Mouse (Mus musculus) lung, embryonic 14.5 days (tissue): ENCODE measurements around the gene Kif21b. TPM values are rescaled to one million over a fixed set of nuclear protein-coding genes. Genes with fewer than 3 reads are reported as not detected.

ENCODE experiments used
- ATAC-seq: fragments of 200-750 bp; cut with Nextera tagmentation; 2 replicates; pipeline ENCODE4 v1.8.0; 2017; ENCODE audit warnings: mild to moderate bottlenecking, moderate TSS enrichment, moderate library complexity; ENCODE audit not compliant: insufficient read depth
- DNase-seq: peaks from one replicate; pipeline ENCODE4 v3.0.0-alpha.2; 2015
- H3K27ac ChIP-seq: fragments of 300-500 bp; sonication (generic); 2 replicates; pipeline ENCODE4 v1.5.1; 2014; ENCODE audit warnings: low read depth, mild to moderate bottlenecking, moderate library complexity
- H3K27me3 ChIP-seq: fragments of 300-500 bp; sonication (generic); 2 replicates; pipeline ENCODE4 v1.6.1; 2014; ENCODE audit warnings: low read length, control low read depth; ENCODE audit not compliant: insufficient read depth
- H3K36me3 ChIP-seq: fragments of 300-500 bp; sonication (generic); 2 replicates; pipeline ENCODE4 v1.6.1; 2014; ENCODE audit warnings: control low read depth; ENCODE audit not compliant: insufficient read depth
- H3K4me1 ChIP-seq: fragments of 300-500 bp; sonication (generic); 2 replicates; pipeline ENCODE4 v1.6.1; 2014; ENCODE audit warnings: antibody characterized with exemption, control low read depth; ENCODE audit not compliant: insufficient read depth
- H3K4me2 ChIP-seq: fragments of 300-500 bp; sonication (generic); 2 replicates; pipeline ENCODE4 v1.6.1; 2014; ENCODE audit warnings: mild to moderate bottlenecking
- H3K4me3 ChIP-seq: fragments of 300-500 bp; sonication (generic); 2 replicates; pipeline ENCODE4 v1.5.1; 2014; ENCODE audit warnings: low read depth, low read length
- H3K9ac ChIP-seq: fragments of 300-500 bp; sonication (generic); 2 replicates; pipeline ENCODE4 v1.6.1; 2014
- H3K9me3 ChIP-seq: fragments of 300-500 bp; sonication (generic); 2 replicates; pipeline ENCODE4 v1.6.1; 2016; ENCODE audit warnings: low read depth, low read length, control low read depth
- CTCF ChIP-seq: IDR thresholded peaks from 2 replicates; pipeline ENCODE4 v1.5.1; 2016; ENCODE audit warnings: antibody characterized with exemption, low read depth
- WGBS: fragments of 180-500 bp; shearing (Covaris S2); extraction: QIAGEN DNeasy Blood & Tissue Kit; methylation state at CpG from one replicate; pipeline ENCODE4 v1.1.7; 2014; 5-methylcytosine and 5-hydroxymethylcytosine counted together
- polyA plus RNA-seq: library from polyadenylated mRNA; unstranded; fragments of >200 nt; fragmentation: Nextera tagmentation; extraction: Ambion mirVana; gene quantifications from 2 replicates; pipeline ENCODE4 v1.2.1, GENCODE M21; 2014

Gene Kif21b
- polyA plus RNA-seq, 1 experiment from 2014 or later = 4.1 TPM

DNA sequence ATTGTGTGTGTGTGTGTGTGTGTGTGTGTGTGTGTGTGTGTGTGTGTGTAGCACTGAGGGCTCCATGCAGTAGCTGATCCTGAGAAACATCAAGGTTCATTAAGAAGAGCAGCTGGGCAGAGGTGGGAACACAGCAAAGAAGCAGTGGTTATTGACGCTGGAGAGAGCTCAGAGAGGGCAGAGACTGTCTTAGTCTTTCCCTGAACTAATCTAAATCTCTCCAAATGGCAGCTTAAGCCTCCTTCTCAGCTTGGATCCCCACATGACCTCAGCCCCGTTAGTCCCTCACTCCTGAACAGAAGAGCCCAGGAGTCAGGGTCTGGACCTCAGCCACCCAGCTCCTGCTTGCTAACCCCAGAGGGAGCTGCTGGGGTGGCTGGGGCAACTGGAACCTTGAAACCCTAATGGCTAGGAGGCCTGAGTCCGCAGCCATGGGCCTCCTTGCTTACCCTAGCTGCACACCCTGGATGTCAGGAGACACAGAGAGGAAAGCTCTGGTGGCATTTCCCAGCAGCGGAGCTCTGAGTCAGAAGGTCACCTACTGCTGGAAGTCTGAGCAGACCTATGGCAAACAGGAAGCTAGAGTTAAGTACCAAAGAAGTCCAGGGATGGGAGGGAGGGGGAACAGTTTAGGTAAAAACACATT is 2.1 kb upstream of the Kif21b start:
- 27% methylated on average over 4 of the region's 4 CpGs for WGBS
- TF ChIP-seq CTCF = no peak
- ATAC-seq (no peak), DNase-seq (no peak)
- H3K4me2 ChIP-seq = no peak overlapping the region
- H3K27me3 ChIP-seq = no peaks in the 10 kb centered on the region
- H3K4me3 ChIP-seq = no peak overlapping the region
- no peaks in the 10 kb centered on the region for H3K9me3 ChIP-seq
- no peaks in the 10 kb centered on the region for H3K36me3 ChIP-seq
- peaks cover 56% of the 10 kb centered on the region for H3K4me1 ChIP-seq
- H3K9ac ChIP-seq = no peak overlapping the region
- peak overlapping the region; percentile 65; the same call in 1 of the 2 replicates for H3K27ac ChIP-seq

DNA sequence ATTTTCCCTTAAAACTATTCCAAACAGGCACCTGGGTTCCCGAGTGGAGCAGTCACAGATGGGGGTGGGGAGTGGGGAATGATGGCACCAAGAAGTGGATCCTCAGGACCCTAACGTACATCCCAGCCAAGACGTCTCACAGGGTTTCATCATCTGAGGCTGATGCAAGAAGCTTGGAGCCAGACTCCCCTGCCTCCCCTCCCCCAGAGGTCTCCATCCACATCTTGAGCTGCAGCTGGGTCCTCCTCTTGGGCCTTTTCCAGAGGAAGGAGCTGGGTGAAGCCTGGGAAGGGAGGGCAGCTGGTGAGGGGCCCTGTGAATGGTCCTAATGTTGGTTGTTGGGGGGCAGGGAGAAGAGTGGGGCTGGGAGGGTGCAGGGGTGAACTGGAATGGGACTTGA is 1.1 kb upstream of the Kif21b start:
- ATAC-seq (no peak), DNase-seq (peak; percentile 61)
- WGBS = 31% methylated on average over 3 of the region's 3 CpGs
- H3K4me1 ChIP-seq = peaks cover 66% of the 10 kb centered on the region
- H3K36me3 ChIP-seq = no peaks in the 10 kb centered on the region
- H3K9me3 ChIP-seq = no peaks in the 10 kb centered on the region
- no peak overlapping the region for H3K27ac ChIP-seq
- TF ChIP-seq CTCF = no peak
- H3K4me2 ChIP-seq = peak overlapping the region; percentile 96
- H3K4me3 ChIP-seq = no peak overlapping the region
- no peaks in the 10 kb centered on the region for H3K27me3 ChIP-seq
- H3K9ac ChIP-seq = no peak overlapping the region

DNA sequence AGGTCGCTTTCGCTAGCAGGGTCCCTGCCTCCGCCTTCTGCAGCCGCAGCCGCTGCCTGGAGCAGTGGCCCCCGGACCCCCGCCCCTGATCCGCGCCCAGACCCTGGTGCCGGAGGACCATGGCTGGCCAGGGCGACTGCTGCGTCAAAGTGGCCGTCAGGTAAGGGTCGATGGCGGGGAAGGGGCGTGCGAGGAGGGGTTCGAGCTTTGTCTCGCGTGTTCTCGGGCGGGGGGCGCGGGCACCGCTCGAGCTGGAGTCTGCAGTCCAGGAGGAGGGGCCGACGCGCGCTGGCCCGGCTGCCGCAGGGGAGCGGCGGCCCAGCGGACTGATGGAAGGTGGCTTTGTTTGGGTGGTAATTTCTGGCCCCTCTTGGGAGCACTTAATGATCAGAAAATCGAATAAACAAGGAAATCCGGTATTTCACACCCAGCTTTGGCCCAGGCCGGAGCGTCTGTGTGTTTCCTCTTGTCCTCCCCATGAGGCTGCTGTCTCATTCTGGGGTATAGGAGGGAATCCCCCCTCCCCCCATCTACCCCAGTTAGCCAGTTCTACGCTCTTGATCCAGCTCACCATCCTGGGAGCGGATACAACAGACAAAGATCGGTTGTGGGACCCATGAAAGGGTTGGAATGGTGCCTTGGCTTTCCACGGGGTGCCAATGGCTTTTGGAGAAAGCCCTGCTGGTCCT is 558 bp downstream of the Kif21b start:
- H3K27ac ChIP-seq = peak overlapping the region; percentile 36; the same call in 1 of the 2 replicates
- no peak for TF ChIP-seq CTCF
- H3K27me3 ChIP-seq = no peaks in the 10 kb centered on the region
- peak overlapping the region; percentile 96 for H3K4me2 ChIP-seq
- no peaks in the 10 kb centered on the region for H3K36me3 ChIP-seq
- no peaks in the 10 kb centered on the region for H3K9me3 ChIP-seq
- H3K4me3 ChIP-seq = peak overlapping the region; percentile 76
- peaks cover 76% of the 10 kb centered on the region for H3K4me1 ChIP-seq
- H3K9ac ChIP-seq = peak overlapping the region; percentile 65
- DNase-seq (peak; percentile 70), ATAC-seq (peak; percentile 22)
- WGBS = under 1% methylated on average over 43 of the region's 43 CpGs

DNA sequence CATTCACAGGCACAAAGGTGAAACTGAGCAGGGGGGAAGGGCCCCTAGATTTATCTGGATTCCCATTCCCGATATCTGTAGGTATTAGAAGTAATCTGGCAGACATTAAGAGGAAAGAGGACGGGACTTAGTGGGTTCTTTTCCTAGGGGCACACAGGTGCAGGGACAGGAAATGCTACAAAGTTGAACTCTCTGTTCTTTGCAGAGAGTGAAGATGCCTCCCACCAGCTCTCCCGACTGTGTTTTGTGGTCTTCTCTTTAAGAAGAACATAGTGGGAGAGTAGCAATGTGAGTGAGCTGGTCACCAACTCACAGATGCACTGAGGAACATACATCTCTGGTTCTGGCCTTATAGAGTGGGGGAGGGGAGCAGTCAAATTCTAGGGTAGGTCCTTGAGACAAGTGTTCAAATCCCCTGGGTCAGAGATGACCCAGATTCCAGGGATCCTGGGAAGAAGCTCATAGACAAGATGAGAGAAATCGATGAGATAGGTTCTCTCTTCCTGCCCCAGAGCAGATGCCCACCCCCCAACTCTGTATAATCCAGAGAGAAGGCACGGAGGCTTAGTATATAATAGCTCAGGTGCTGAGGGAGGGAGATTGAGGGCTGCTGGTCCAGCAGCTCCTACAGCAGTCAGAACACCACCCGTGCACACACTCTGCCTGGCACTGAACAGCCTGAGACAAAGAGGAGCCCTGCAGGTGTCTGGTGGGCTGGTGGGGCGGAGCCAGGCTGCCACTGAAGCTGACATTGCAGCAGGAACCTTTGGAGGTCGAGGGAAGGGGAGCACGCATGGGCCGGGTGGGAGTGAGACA is 1.4 kb downstream of the Kif21b start:
- no peak overlapping the region for H3K27ac ChIP-seq
- peak overlapping the region; percentile 65 for H3K9ac ChIP-seq
- peaks cover 80% of the 10 kb centered on the region for H3K4me1 ChIP-seq
- peak overlapping the region; percentile 96 for H3K4me2 ChIP-seq
- no peaks in the 10 kb centered on the region for H3K27me3 ChIP-seq
- no peak for DNase-seq
- no peak for TF ChIP-seq CTCF
- no peak for ATAC-seq
- 37% methylated on average over 10 of the region's 10 CpGs for WGBS
- H3K9me3 ChIP-seq = no peaks in the 10 kb centered on the region
- peak overlapping the region; percentile 76 for H3K4me3 ChIP-seq
- no peaks in the 10 kb centered on the region for H3K36me3 ChIP-seq

DNA sequence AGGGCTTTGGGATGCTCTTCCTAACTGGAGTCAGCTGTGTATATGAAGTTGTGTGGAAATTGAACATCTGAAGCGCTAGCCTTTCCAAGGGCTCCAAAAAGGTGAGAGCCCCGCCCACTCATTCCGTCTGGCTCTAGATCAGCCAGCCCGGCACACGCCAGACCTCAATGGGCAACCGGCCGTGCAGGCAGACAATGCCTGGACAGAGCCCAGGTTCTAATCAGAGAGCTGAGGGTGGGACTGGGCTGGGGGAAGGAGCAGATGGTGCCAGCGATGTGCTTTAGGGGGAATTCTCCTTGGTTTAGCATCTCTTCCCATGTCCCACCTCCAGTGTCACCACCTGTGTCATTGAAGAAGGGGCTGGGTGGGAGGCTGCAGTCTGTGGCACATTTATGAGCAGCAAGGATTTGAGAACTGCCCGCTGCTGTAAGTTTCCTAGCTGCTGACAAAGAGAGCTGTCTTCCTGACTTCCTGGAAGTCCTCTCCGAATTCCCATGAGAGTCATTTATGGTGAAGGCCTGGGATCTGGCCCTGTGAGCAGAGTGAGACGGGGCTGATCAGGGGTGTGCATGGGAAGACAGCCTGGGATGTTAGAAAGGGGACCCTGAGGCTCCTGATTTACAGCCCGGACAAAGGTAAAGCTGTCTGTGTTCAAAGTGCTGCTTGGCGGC is 2.5 kb downstream of the Kif21b start:
- Histone ChIP-seq H3K9me3 (no peaks in the 10 kb centered on the region), H3K27me3 (no peaks in the 10 kb centered on the region), H3K9ac (no peak overlapping the region), H3K27ac (no peak overlapping the region), H3K4me2 (peak overlapping the region; percentile 96), H3K4me1 (peaks cover 82% of the 10 kb centered on the region), H3K4me3 (no peak overlapping the region), H3K36me3 (no peaks in the 10 kb centered on the region)
- TF ChIP-seq CTCF = no peak
- ATAC-seq (no peak), DNase-seq (no peak)
- WGBS = 44% methylated on average over 13 of the region's 13 CpGs

- Histone ChIP-seq H3K9me3 (no peaks in the 10 kb centered on the region), H3K27me3 (no peaks in the 10 kb centered on the region), H3K9ac (no peak overlapping the region; the same call in 1 of the 2 replicates), H3K27ac (no peak overlapping the region), H3K36me3 (no peaks in the 10 kb centered on the region), H3K4me1 (peaks cover 82% of the 10 kb centered on the region), H3K4me2 (0 out of 2 replicates have a peak overlapping the region, but pooled peaks have one; percentile 0), H3K4me3 (no peak overlapping the region)
- 30% methylated on average over 2 of the region's 2 CpGs for WGBS
- ATAC-seq (no peak), DNase-seq (no peak)
- no peak for TF ChIP-seq CTCF
Measured at GRCm38 (mm10) chr1:136134547-136134946, 3.4 kb downstream of the Kif21b start.

DNA sequence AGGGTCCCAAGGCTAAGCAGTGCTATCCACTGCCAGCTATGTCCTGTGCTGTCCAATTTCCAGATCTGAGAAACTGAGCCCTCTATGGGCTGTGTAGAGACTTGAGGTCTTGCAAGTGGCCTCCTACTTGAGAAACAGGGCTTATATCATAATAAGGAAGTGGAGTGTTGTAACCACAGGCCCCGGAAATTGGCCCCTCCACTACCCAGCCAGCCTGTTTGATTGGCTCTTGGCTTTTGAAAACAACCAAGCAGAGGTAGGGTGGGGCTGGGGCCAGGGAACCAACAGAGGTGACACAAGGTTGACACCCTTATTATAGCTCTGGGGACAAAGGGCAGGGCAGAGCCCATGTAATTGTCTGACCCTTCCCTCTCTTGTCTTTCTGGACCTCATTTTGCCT is 3.9 kb downstream of the Kif21b start:
- Histone ChIP-seq H3K4me2 (no peak overlapping the region), H3K27me3 (no peaks in the 10 kb centered on the region), H3K4me3 (no peak overlapping the region), H3K9me3 (no peaks in the 10 kb centered on the region), H3K36me3 (no peaks in the 10 kb centered on the region), H3K27ac (no peak overlapping the region), H3K9ac (no peak overlapping the region), H3K4me1 (peaks cover 84% of the 10 kb centered on the region)
- ATAC-seq (no peak), DNase-seq (peak; percentile 40)
- WGBS = 26% methylated on average over 1 of the region's 1 CpGs
- no peak for TF ChIP-seq CTCF
